Mouse (Mus musculus): ENCODE results near the gene Gm49388. TPM values are rescaled to one million over a fixed set of nuclear protein-coding genes. Genes with fewer than 3 reads are reported as not detected.

Gm49388 gene
- polyA plus RNA-seq, 1 experiment from 2014 or later = 0.43 TPM

DNA sequence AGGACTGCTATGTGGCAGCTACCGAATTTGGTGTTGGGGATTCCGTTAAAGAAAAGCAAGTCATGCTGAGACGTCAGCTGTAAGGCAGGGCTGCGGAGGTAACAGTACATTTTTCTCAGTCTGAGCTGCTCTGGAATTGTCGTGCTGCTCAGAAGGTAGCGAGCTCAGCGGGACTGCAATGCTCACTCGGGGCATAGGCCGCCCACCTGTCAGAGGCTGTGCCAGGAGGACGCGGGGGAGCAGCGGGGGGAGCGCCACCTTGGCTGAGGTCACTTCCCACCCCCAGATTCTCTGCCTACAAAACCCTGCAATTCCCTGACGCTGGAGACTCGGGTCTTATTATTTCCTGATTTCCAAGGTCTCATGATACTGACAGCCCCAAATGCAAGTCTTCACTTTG is 55.5 kb downstream of the Gm49388 start:
- ATAC-seq (ENCODE audit: insufficient read depth) = peak; percentile 32

DNA sequence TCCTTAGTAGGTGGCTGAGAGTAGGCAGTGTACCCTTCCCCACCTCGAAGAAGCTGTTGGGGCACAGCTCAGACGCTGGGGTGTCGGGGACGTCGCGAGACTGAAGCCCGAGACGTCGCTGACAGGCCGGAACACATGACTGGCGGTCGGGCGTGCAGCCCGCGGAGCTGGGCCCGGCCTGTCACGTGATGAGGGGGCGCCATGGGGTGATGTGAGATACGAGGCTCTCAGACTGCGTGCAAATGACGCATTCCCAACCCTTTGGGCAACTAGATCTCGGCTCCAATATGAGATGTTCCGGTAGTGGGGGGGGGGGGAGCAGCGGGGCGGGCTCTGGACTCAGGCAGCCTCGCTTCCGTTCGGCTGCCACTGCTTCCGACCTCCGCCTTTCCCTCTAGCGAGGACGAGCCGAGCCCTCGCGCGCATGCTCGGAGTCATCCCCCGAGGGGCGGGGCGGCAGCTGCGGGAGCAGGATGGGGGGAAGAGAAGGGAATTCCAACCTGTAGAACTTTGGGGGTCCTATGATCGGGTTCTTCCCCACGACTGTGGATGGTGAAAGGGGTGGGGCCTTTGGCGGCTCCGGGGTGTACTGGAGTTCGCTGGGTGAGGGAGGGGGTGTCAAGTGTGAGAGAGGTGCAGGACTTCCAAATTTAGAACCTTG is 56.1 kb downstream of the Gm49388 start:
- Histone ChIP-seq H3K4me3 (ENCODE audit: low read depth, low read length) (peak overlapping the region; percentile 76), H3K4me1 (ENCODE audit: insufficient read depth) (0 out of 2 replicates have a peak, but pooled peaks cover 6% of the 10 kb centered on the region), H3K9me3 (ENCODE audit: low read depth, low read length) (no peaks in the 10 kb centered on the region), H3K4me2 (peak overlapping the region; percentile 90), H3K27ac (ENCODE audit: low read depth) (peak overlapping the region; percentile 91), H3K36me3 (ENCODE audit: insufficient read depth) (peaks cover 28% of the 10 kb centered on the region), H3K27me3 (ENCODE audit: insufficient read depth, low read length) (no peaks in the 10 kb centered on the region), H3K9ac (peak overlapping the region; percentile 62)
- under 1% methylated on average over 43 of the region's 46 CpGs for WGBS
- peak; percentile 96 for DNase-seq
- ATAC-seq (ENCODE audit: insufficient read depth) = peak; percentile 95
- no peak for TF ChIP-seq CTCF (IDR thresholded peaks at IDR 0.05; ENCODE audit: low read depth)

More for the DNA sequence above, 55.5 kb downstream of the Gm49388 start:
- Histone ChIP-seq H3K4me2 (peak overlapping the region; percentile 90), H3K4me3 (ENCODE audit: low read depth, low read length) (peak overlapping the region; percentile 76), H3K27me3 (ENCODE audit: insufficient read depth, low read length) (no peaks in the 10 kb centered on the region), H3K27ac (ENCODE audit: low read depth) (peak overlapping the region; percentile 91), H3K4me1 (ENCODE audit: insufficient read depth) (0 out of 2 replicates have a peak, but pooled peaks cover 6% of the 10 kb centered on the region), H3K9ac (peak overlapping the region; percentile 59), H3K36me3 (ENCODE audit: insufficient read depth) (peaks cover 22% of the 10 kb centered on the region), H3K9me3 (ENCODE audit: low read depth, low read length) (no peaks in the 10 kb centered on the region)
- no peak for TF ChIP-seq CTCF (IDR thresholded peaks at IDR 0.05; ENCODE audit: low read depth)
- WGBS = under 1% methylated on average over 15 of the region's 15 CpGs
- DNase-seq = peak; percentile 52

DNA sequence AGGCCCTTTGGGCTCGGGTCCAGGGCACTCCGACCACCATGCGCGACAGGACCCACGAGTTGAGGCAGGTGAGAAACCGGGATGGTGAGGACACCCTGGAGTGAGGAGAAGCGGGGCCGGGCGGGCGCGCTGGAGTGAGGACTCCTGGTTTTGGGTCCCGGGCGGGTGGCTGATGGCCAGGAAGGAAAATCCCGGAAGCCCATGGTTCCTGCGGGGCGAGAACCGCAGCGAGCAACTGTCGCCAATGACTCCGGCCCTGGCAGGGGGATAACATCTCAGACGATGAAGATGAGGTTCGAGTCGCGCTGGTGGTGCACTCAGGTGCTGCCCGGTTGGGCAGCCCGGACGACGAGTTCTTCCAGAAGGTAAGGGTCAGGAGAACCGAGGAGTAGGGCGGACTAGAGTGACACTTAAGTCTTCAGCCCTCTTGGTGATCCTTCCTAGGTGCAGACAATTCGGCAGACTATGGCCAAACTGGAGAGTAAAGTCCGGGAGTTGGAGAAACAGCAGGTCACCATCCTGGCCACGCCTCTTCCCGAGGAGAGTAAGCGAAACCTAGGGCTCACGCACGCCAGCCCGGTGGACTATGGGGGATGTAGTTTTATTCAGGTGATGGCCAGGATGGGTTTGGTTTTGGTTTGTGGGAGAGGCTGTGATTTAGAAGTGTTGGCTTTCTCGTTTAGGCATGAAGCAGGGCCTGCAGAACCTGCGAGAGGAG is 56.8 kb downstream of the Gm49388 start:
- ATAC-seq (ENCODE audit: insufficient read depth) = peak; percentile 52
- no peak for TF ChIP-seq CTCF (IDR thresholded peaks at IDR 0.05; ENCODE audit: low read depth)
- Histone ChIP-seq H3K4me1 (ENCODE audit: insufficient read depth) (0 out of 2 replicates have a peak, but pooled peaks cover 6% of the 10 kb centered on the region), H3K27me3 (ENCODE audit: insufficient read depth, low read length) (no peaks in the 10 kb centered on the region), H3K36me3 (ENCODE audit: insufficient read depth) (peaks cover 31% of the 10 kb centered on the region), H3K4me3 (ENCODE audit: low read depth, low read length) (peak overlapping the region; percentile 76), H3K27ac (ENCODE audit: low read depth) (peak overlapping the region; percentile 91), H3K4me2 (peak overlapping the region; percentile 90), H3K9me3 (ENCODE audit: low read depth, low read length) (no peaks in the 10 kb centered on the region), H3K9ac (peak overlapping the region; percentile 62)
- DNase-seq = peak; percentile 87
- under 1% methylated on average over 40 of the region's 40 CpGs for WGBS

DNA sequence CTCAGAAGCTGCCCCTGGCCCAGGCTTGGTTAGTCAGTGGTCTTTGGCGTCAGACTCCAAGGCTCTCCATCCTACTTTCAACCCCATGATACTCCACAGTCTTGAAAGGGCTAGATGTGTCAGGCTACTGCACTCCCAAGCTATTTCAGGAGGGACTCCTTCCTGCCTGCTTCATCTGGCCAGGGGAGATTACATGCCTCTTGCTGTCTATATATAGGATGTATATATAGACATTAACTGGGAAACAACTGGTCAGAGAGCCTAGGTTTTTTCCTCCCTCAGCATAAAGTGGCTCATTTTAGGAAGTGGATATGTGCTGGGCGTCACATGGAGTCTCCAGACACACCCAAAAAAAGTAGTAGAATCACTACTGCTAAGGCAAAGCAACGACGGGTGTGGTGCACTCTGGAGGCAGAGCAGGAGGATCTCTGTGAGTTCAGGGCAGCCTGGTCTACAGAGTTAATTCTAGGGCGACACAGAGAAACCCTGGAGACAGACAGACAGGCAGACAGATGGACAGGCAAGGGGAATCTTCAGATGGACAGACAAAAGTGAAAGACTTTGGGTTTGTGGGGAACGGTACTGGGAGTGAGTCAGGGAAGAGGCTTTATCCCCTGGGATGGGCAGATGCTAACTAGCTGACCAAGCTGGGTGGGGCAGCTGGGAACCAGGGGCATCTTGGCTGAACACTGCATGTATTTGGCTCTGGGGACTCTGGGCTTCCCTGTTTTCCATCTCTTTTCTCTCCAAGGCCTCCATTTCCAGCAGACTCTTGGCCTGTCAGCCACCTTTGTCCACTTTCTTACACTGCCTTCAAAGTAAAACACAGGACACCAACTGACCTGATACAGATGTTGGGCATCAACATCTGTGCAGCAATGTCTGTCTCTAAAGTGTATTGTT is 64.8 kb downstream of the Gm49388 start:
- Histone ChIP-seq H3K36me3 (ENCODE audit: insufficient read depth) (peaks cover 24% of the 10 kb centered on the region; the same call in 1 of the 2 replicates), H3K4me2 (no peak overlapping the region), H3K9ac (no peak overlapping the region), H3K4me3 (ENCODE audit: low read depth, low read length) (no peak overlapping the region), H3K27me3 (ENCODE audit: insufficient read depth, low read length) (no peaks in the 10 kb centered on the region), H3K27ac (ENCODE audit: low read depth) (no peak overlapping the region), H3K4me1 (ENCODE audit: insufficient read depth) (no peaks in the 10 kb centered on the region), H3K9me3 (ENCODE audit: low read depth, low read length) (no peaks in the 10 kb centered on the region)
- ATAC-seq (ENCODE audit: insufficient read depth) = no peak
- TF ChIP-seq CTCF (IDR thresholded peaks at IDR 0.05; ENCODE audit: low read depth) = no peak
- 70% methylated on average over 6 of the region's 6 CpGs for WGBS
- DNase-seq = no peak

DNA sequence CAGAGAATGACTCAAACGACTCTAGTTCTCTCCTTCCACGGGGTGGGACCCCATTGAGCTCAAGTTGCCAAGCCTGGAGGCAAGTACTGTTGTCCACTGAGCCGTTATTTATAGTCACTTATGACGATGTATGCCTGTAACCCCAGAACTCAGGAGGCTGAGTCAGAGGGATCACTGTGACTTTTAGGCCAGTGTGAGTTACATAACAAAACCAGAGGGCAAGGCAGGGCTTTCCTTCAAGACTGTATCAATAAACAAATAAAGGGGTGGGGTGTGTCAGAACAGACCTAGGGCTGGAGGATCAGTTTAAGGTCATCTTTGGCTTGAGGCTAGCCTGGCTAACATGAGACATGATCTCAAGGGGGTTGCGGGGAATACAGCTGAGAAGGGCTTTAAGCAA is 65.5 kb downstream of the Gm49388 start:
- Histone ChIP-seq H3K4me2 (no peak overlapping the region), H3K9ac (no peak overlapping the region), H3K4me3 (ENCODE audit: low read depth, low read length) (no peak overlapping the region), H3K4me1 (ENCODE audit: insufficient read depth) (no peaks in the 10 kb centered on the region), H3K9me3 (ENCODE audit: low read depth, low read length) (no peaks in the 10 kb centered on the region), H3K36me3 (ENCODE audit: insufficient read depth) (peaks cover 18% of the 10 kb centered on the region; the same call in 1 of the 2 replicates), H3K27ac (ENCODE audit: low read depth) (no peak overlapping the region), H3K27me3 (ENCODE audit: insufficient read depth, low read length) (no peaks in the 10 kb centered on the region)
- ATAC-seq (ENCODE audit: insufficient read depth) (no peak), DNase-seq (no peak)
- WGBS = 51% methylated on average over 5 of the region's 5 CpGs
- TF ChIP-seq CTCF (IDR thresholded peaks at IDR 0.05; ENCODE audit: low read depth) = no peak

Other genes with a start within 250 kb of the Gm49388 start
- 4.0 and 6.3 TPM in 2 replicates for gene Tmem265, start 224.2 kb upstream of the Gm49388 start, polyA plus RNA-seq (2014; fragmentation: Nextera tagmentation; extraction: Ambion mirVana)
- gene Phkg2, start 212.3 kb upstream of the Gm49388 start, polyA plus RNA-seq (2014; fragmentation: Nextera tagmentation; extraction: Ambion mirVana) = 31.3 and 39.3 TPM in 2 replicates
- 8.6 and 9.1 TPM in 2 replicates for gene Ccdc189, start 197.0 kb upstream of the Gm49388 start, polyA plus RNA-seq (2014; fragmentation: Nextera tagmentation; extraction: Ambion mirVana)
- gene Rnf40, start 196.8 kb upstream of the Gm49388 start, polyA plus RNA-seq (2014; fragmentation: Nextera tagmentation; extraction: Ambion mirVana) = 46.7 and 47.6 TPM in 2 replicates
- gene Zfp629, start 169.8 kb upstream of the Gm49388 start, polyA plus RNA-seq (2014; fragmentation: Nextera tagmentation; extraction: Ambion mirVana) = 14.2 and 16.9 TPM in 2 replicates
- 58.8 and 65.1 TPM in 2 replicates for gene Bcl7c, start 76.7 kb upstream of the Gm49388 start, polyA plus RNA-seq (2014; fragmentation: Nextera tagmentation; extraction: Ambion mirVana)
- gene Ctf1, start 72.9 kb upstream of the Gm49388 start, polyA plus RNA-seq (2014; fragmentation: Nextera tagmentation; extraction: Ambion mirVana) = 11.7 and 15.6 TPM in 2 replicates
- gene Ctf2, start 53.4 kb upstream of the Gm49388 start, polyA plus RNA-seq (2014; fragmentation: Nextera tagmentation; extraction: Ambion mirVana) = 0.38 TPM in 1 of 2 replicates, not detected in the other
- 5.3 and 5.6 TPM in 2 replicates for gene Fbxl19, start 41.1 kb upstream of the Gm49388 start, polyA plus RNA-seq (2014; fragmentation: Nextera tagmentation; extraction: Ambion mirVana)
- gene Orai3, start 15.8 kb upstream of the Gm49388 start, polyA plus RNA-seq (2014; fragmentation: Nextera tagmentation; extraction: Ambion mirVana) = 19.2 and 21.8 TPM in 2 replicates
- 27.2 and 30.1 TPM in 2 replicates for gene Setd1a, start 8.9 kb upstream of the Gm49388 start, polyA plus RNA-seq (2014; fragmentation: Nextera tagmentation; extraction: Ambion mirVana)
- gene Hsd3b7, start 15.0 kb downstream of the Gm49388 start, polyA plus RNA-seq (2014; fragmentation: Nextera tagmentation; extraction: Ambion mirVana) = 13.6 and 18.3 TPM in 2 replicates
- 19.7 and 21.8 TPM in 2 replicates for gene Stx4a, start 38.7 kb downstream of the Gm49388 start, polyA plus RNA-seq (2014; fragmentation: Nextera tagmentation; extraction: Ambion mirVana)
- 2.0 and 2.8 TPM in 2 replicates for gene Stx1b, start 38.9 kb downstream of the Gm49388 start, polyA plus RNA-seq (2014; fragmentation: Nextera tagmentation; extraction: Ambion mirVana)
- gene Zfp646, start 90.6 kb downstream of the Gm49388 start, polyA plus RNA-seq (2014; fragmentation: Nextera tagmentation; extraction: Ambion mirVana) = 16.7 and 17.4 TPM in 2 replicates
- gene Zfp668, start 91.2 kb downstream of the Gm49388 start, polyA plus RNA-seq (2014; fragmentation: Nextera tagmentation; extraction: Ambion mirVana) = 16.6 and 19.4 TPM in 2 replicates
- gene Prss53, start 105.4 kb downstream of the Gm49388 start, polyA plus RNA-seq (2014; fragmentation: Nextera tagmentation; extraction: Ambion mirVana) = 0.65 and 0.95 TPM in 2 replicates
- not detected in 2 replicates for gene Gm21974, start 109.8 kb downstream of the Gm49388 start, polyA plus RNA-seq (2014; fragmentation: Nextera tagmentation; extraction: Ambion mirVana)
- 127 and 129 TPM in 2 replicates for gene Vkorc1, start 110.0 kb downstream of the Gm49388 start, polyA plus RNA-seq (2014; fragmentation: Nextera tagmentation; extraction: Ambion mirVana)
- 152 and 169 TPM in 2 replicates for gene Bckdk, start 118.5 kb downstream of the Gm49388 start, polyA plus RNA-seq (2014; fragmentation: Nextera tagmentation; extraction: Ambion mirVana)
- gene Kat8, start 126.9 kb downstream of the Gm49388 start, polyA plus RNA-seq (2014; fragmentation: Nextera tagmentation; extraction: Ambion mirVana) = 39.5 and 42.8 TPM in 2 replicates
- 48.8 and 51.7 TPM in 2 replicates for gene Prss8, start 144.5 kb downstream of the Gm49388 start, polyA plus RNA-seq (2014; fragmentation: Nextera tagmentation; extraction: Ambion mirVana)
- 9.2 and 9.7 TPM in 2 replicates for gene Prss36, start 161.1 kb downstream of the Gm49388 start, polyA plus RNA-seq (2014; fragmentation: Nextera tagmentation; extraction: Ambion mirVana)
- gene Fus, start 181.8 kb downstream of the Gm49388 start, polyA plus RNA-seq (2014; fragmentation: Nextera tagmentation; extraction: Ambion mirVana) = 54.6 and 57.9 TPM in 2 replicates
- gene Pycard, start 208.3 kb downstream of the Gm49388 start, polyA plus RNA-seq (2014; fragmentation: Nextera tagmentation; extraction: Ambion mirVana) = 22.1 and 26.8 TPM in 2 replicates
- not detected in 2 replicates for gene Trim72, start 218.3 kb downstream of the Gm49388 start, polyA plus RNA-seq (2014; fragmentation: Nextera tagmentation; extraction: Ambion mirVana)

All from lung, embryonic 14.5 days (tissue).